Mouse (Mus musculus): ENCODE results near the gene Olig2.

- TF ChIP-seq CTCF (IDR thresholded peaks at IDR 0.05) = no peak
- TF ChIP-seq EP300 (IDR thresholded peaks at IDR 0.05) = no peak
Measured at GRCm38 (mm10) chr16:91227760-91228043, 2.4 kb downstream of the Olig2 start.

All from lung, postnatal 0 days (tissue).